ENCODE assay signal across 9 mouse cellular contexts in genomic region chr3:96526864-96527542, GRCm38 (mm10). TPM values are rescaled to one million over a fixed set of nuclear protein-coding genes. Genes with fewer than 3 reads are reported as not detected.
DNase-seq lines count a peak whose midpoint lies in the region; ATAC-seq lines count a peak whose summit lies in the region.
"Had no signal": no experiment of that assay in that cellular context is flagged by ENCODE, and none has a peak within 500 bp of the region (broad histone marks: within the 10 kb centered on the region; RNA-seq: fewer than 3 reads in every experiment).

No protein-coding gene starts in this region.

- H3K4me2 ChIP-seq in lung, embryonic 16.5 days (ENCODE audit: low read depth, low read length) = peak overlapping the region; percentile 66
- peak overlapping the region; percentile 89 for H3K4me2 ChIP-seq in forebrain, embryonic 11.5 days (ENCODE audit: low read depth, low read length, severe bottlenecking)
- peak overlapping the region; percentile 83 for H3K4me2 ChIP-seq in limb, embryonic 15.5 days

- 5% methylated on average over 44 of the region's 44 CpGs for WGBS in lung, embryonic 16.5 days
- 4% methylated on average over 42 of the region's 44 CpGs for WGBS in forebrain, embryonic 11.5 days
- WGBS in limb, embryonic 15.5 days = 4% methylated on average over 44 of the region's 44 CpGs

- no peaks in the 10 kb centered on the region for H3K36me3 ChIP-seq in lung, embryonic 16.5 days (ENCODE audit: control insufficient read depth, insufficient read depth, low read length)
- H3K36me3 ChIP-seq in forebrain, embryonic 11.5 days (ENCODE audit: control insufficient read depth, insufficient read depth, low read length) = no peaks in the 10 kb centered on the region
- H3K36me3 ChIP-seq in limb, embryonic 15.5 days = no peaks in the 10 kb centered on the region

- intact Hi-C loops in left cerebral cortex, postnatal 25 days (cut with DNase I) = no loop called here

- H3K4me1 ChIP-seq in lung, embryonic 16.5 days (replicated peaks; ENCODE audit: control insufficient read depth, insufficient read depth, low read length) = peaks cover 6% of the 10 kb centered on the region
- peaks cover 9% of the 10 kb centered on the region for H3K4me1 ChIP-seq in forebrain, embryonic 11.5 days (replicated peaks; ENCODE audit: control insufficient read depth, insufficient read depth, low read length)
- peaks cover 8% of the 10 kb centered on the region for H3K4me1 ChIP-seq in limb, embryonic 15.5 days

- H3K4me3 ChIP-seq in lung, embryonic 16.5 days (ENCODE audit: low read length) = peak overlapping the region; percentile 46
- H3K4me3 ChIP-seq in forebrain, embryonic 11.5 days (ENCODE audit: low read depth, low read length) = peak overlapping the region; percentile 40
- peak overlapping the region; percentile 41 for H3K4me3 ChIP-seq in limb, embryonic 15.5 days

- no peak for ATAC-seq in lung, embryonic 16.5 days (ENCODE audit: low read depth)
- peak; percentile 67; the same call in 1 of the 2 replicates for ATAC-seq in forebrain, embryonic 11.5 days (replicated peaks; ENCODE audit: low FRiP score)
- ATAC-seq in limb, embryonic 15.5 days (ENCODE audit: insufficient number of reproducible peaks, low FRiP score, low TSS enrichment, low read depth) = peak; percentile 62; the same call in 1 of the 2 replicates

- H3K9me3 ChIP-seq in lung, embryonic 16.5 days (ENCODE audit: control insufficient read depth, low read length) = no peaks in the 10 kb centered on the region
- no peaks in the 10 kb centered on the region for H3K9me3 ChIP-seq in forebrain, embryonic 11.5 days (ENCODE audit: control insufficient read depth, low read length)
- no peaks in the 10 kb centered on the region for H3K9me3 ChIP-seq in limb, embryonic 15.5 days

- H3K27ac ChIP-seq in lung, embryonic 16.5 days (ENCODE audit: low read length) = no peak overlapping the region
- H3K27ac ChIP-seq in forebrain, embryonic 11.5 days (ENCODE audit: low read depth, low read length) = no peak overlapping the region
- H3K27ac ChIP-seq in limb, embryonic 15.5 days = no peak overlapping the region

- DNase-seq in lung, adult 18-20 months = no peak
- DNase-seq in forebrain, embryonic 11.5 days (ENCODE audit: low spot score) = peak; percentile 71
- DNase-seq in retina, postnatal 1 day = peak; percentile 60
- no peak for DNase-seq in left cerebral cortex, postnatal 25 days (ENCODE audit: low spot score in 2 of 2)
- no peak for DNase-seq in cerebellum, adult 11 months
- no peak for DNase-seq in cerebellum, postnatal 4 days (ENCODE audit: low spot score in 2 of 2)

- no peak overlapping the region for H3K9ac ChIP-seq in lung, embryonic 16.5 days (ENCODE audit: low read length)
- H3K9ac ChIP-seq in forebrain, embryonic 11.5 days (ENCODE audit: low read length) = peak overlapping the region; percentile 55
- no peak overlapping the region for H3K9ac ChIP-seq in limb, embryonic 15.5 days

- H3K27me3 ChIP-seq in lung, embryonic 16.5 days (ENCODE audit: control insufficient read depth, insufficient read depth, low read depth, low read length) = peaks cover 43% of the 10 kb centered on the region
- peaks cover 19% of the 10 kb centered on the region for H3K27me3 ChIP-seq in forebrain, embryonic 11.5 days (ENCODE audit: control insufficient read depth, insufficient read depth, low read length)
- H3K27me3 ChIP-seq in limb, embryonic 15.5 days = peaks cover 39% of the 10 kb centered on the region

RNA-seq across cellular contexts. Expression of gene Hfe2, which starts 2.0 kb away (rescaled TPM):
- polyA plus RNA-seq in lung, embryonic 16.5 days (2015; fragmentation: Nextera tagmentation; extraction: Ambion mirVana) = 0.57 and 1.1 TPM in 2 replicates
- polyA plus RNA-seq in forebrain, embryonic 11.5 days (2014; fragmentation: Nextera tagmentation; extraction: Ambion mirVana) = 0.69 and 0.77 TPM in 2 replicates
- 8.7 and 18.4 TPM in 2 replicates for polyA plus RNA-seq in limb, embryonic 15.5 days (2015; fragmentation: Nextera tagmentation; extraction: Ambion mirVana)
- total RNA-seq in left cerebral cortex, postnatal 25 days (2021) = 1 to 10 TPM in 1 of 2 experiments, under 1 TPM in 1; 0.85 to 1.4 TPM

RNA-seq across cellular contexts. Expression of gene Txnip, which starts 30.8 kb away (rescaled TPM):
- polyA plus RNA-seq in lung, embryonic 16.5 days (2015; fragmentation: Nextera tagmentation; extraction: Ambion mirVana) = 184 and 197 TPM in 2 replicates
- 45.5 and 46.3 TPM in 2 replicates for polyA plus RNA-seq in forebrain, embryonic 11.5 days (2014; fragmentation: Nextera tagmentation; extraction: Ambion mirVana)
- polyA plus RNA-seq in limb, embryonic 15.5 days (2015; fragmentation: Nextera tagmentation; extraction: Ambion mirVana) = 151 and 157 TPM in 2 replicates
- 10 to 100 TPM; 18.3 to 18.5 TPM for total RNA-seq in left cerebral cortex, postnatal 25 days (2021)

RNA-seq across cellular contexts. Expression of gene Gm16253, which starts 49.8 kb away (rescaled TPM):
- polyA plus RNA-seq in lung, embryonic 16.5 days (2015; fragmentation: Nextera tagmentation; extraction: Ambion mirVana) = 1.4 TPM in 2 replicates
- 1.0 TPM in 1 of 2 replicates, not detected in the other for polyA plus RNA-seq in forebrain, embryonic 11.5 days (2014; fragmentation: Nextera tagmentation; extraction: Ambion mirVana)
- 0.82 and 1.2 TPM in 2 replicates for polyA plus RNA-seq in limb, embryonic 15.5 days (2015; fragmentation: Nextera tagmentation; extraction: Ambion mirVana)
- total RNA-seq in left cerebral cortex, postnatal 25 days (2021) = not detected
- total RNA-seq: left cerebral cortex, postnatal 36 days had no signal

Comparison
In these comparisons a context has a peak if more than half of its experiments do, and no peak if none do; other contexts are left out.
1. DNase-seq: peak in forebrain, embryonic 11.5 days (single experiment) and retina, postnatal 1 day (single experiment); none in lung, adult 18-20 months (0 of 2), left cerebral cortex, postnatal 25 days (0 of 2), cerebellum, adult 11 months (single experiment) and cerebellum, postnatal 4 days (0 of 2).
2. Peak in every context shown above with its lines, with median percentiles within 50 percentile points of each other: H3K4me2 ChIP-seq and H3K4me3 ChIP-seq.